Mouse (Mus musculus) stomach, embryonic 15.5 days (tissue): ENCODE results near the gene Slc26a9. TPM values are rescaled to one million over a fixed set of nuclear protein-coding genes. Genes with fewer than 3 reads are reported as not detected.
"Not testable (repeated sequence)": the region's sequence is repeated elsewhere in the genome, so short reads cannot be mapped to it uniquely, and the experiment has no call there.

Experiments
- ATAC-seq: fragments of 200-750 bp; cut with Nextera tagmentation; 2 replicates; pipeline ENCODE4 v1.8.0; 2017; ENCODE audit warnings: low read depth, moderate number of reproducible peaks, moderate TSS enrichment; ENCODE audit not compliant: insufficient read depth, low FRiP score
- H3K27ac ChIP-seq: fragments of 300-500 bp; sonication (generic); 2 replicates; pipeline ENCODE4 v1.5.1; 2015; ENCODE audit warnings: mild to moderate bottlenecking, inconsistent platforms
- H3K27me3 ChIP-seq: fragments of 300-500 bp; sonication (generic); replicated peaks from 2 replicates; pipeline ENCODE4 v1.6.1; 2015; ENCODE audit warnings: inconsistent platforms
- H3K36me3 ChIP-seq: fragments of 300-500 bp; sonication (generic); 2 replicates; pipeline ENCODE4 v1.6.1; 2015; ENCODE audit warnings: inconsistent platforms
- H3K4me1 ChIP-seq: fragments of 300-500 bp; sonication (generic); 2 replicates; pipeline ENCODE4 v1.6.1; 2015; ENCODE audit warnings: inconsistent platforms
- H3K4me2 ChIP-seq: fragments of 300-500 bp; sonication (generic); 2 replicates; pipeline ENCODE4 v1.6.1; 2015; ENCODE audit warnings: mild to moderate bottlenecking, inconsistent platforms
- H3K4me3 ChIP-seq: fragments of 300-500 bp; sonication (generic); replicated peaks from 2 replicates; pipeline ENCODE4 v1.5.1; 2015; ENCODE audit warnings: inconsistent platforms
- H3K9ac ChIP-seq: fragments of 300-500 bp; sonication (generic); 2 replicates; pipeline ENCODE4 v1.6.1; 2015; ENCODE audit warnings: inconsistent platforms
- H3K9me3 ChIP-seq: fragments of 300-500 bp; sonication (generic); 2 replicates; pipeline ENCODE4 v1.6.1; 2016; ENCODE audit warnings: inconsistent platforms
- WGBS: fragments of 180-500 bp; shearing (Covaris S2); methylation state at CpG from one replicate; pipeline ENCODE4 v1.1.7; 2015; 5-methylcytosine and 5-hydroxymethylcytosine counted together
- polyA plus RNA-seq: library from polyadenylated mRNA; unstranded; fragments of >200 nt; fragmentation: Nextera tagmentation; extraction: Ambion mirVana; gene quantifications from 2 replicates; pipeline ENCODE4 v1.2.1, GENCODE M21; 2015

Gene Slc26a9
- polyA plus RNA-seq, 1 experiment from 2014 or later = 5.1 TPM

DNA sequence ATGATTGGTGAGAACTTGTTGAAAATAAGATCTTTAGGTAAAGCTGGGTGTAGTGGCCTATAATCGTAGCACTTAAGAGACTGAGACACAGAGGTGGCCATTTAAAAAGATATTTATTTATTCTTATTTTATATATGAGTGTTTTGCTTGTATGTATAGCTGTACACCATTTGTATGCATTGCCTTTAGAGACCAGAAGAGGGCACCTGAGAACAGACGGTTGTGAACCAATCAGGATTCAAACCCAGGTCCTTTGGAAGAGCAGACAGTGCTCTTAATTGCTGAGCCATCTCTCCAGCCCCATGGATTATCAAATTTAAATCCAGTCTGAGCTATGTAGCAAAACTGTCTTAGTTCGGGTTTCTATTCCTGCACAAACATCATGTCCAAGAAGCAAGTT lies 70.4 kb downstream of the Slc26a9 start:
- no peaks in the 10 kb centered on the region for H3K27me3 ChIP-seq
- WGBS = 89% methylated on average over 3 of the region's 3 CpGs
- no peaks in the 10 kb centered on the region for H3K9me3 ChIP-seq
- no peaks in the 10 kb centered on the region for H3K36me3 ChIP-seq
- ATAC-seq = no peak
- H3K4me1 ChIP-seq = no peaks in the 10 kb centered on the region
- H3K27ac ChIP-seq = no peak overlapping the region
- no peak overlapping the region for H3K4me2 ChIP-seq
- no peak overlapping the region for H3K9ac ChIP-seq
- H3K4me3 ChIP-seq = no peak overlapping the region

DNA sequence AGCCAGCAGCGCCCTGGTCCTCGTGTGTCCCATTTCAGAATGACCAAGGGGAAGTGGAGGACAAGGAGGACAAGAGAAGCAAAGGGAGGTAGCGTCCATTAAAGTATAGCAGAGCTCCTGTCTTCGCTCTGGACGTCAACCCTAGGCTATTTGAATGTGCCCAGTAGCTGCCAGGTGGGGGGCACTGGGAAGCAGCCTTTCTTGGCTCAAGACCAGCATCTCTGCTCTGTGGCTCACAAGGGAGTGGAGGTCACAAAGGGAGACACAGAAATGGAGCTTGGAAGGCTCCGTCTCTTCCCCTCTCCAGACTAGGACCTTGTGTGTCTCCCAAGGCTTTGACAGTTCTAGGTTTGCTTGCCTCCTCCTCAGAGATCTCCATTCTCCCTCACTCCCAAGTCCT lies 73.1 kb downstream of the Slc26a9 start:
- no peaks in the 10 kb centered on the region for H3K27me3 ChIP-seq
- no peaks in the 10 kb centered on the region for H3K36me3 ChIP-seq
- no peaks in the 10 kb centered on the region for H3K9me3 ChIP-seq
- H3K4me3 ChIP-seq = no peak overlapping the region
- 77% methylated on average over 6 of the region's 6 CpGs for WGBS
- no peak overlapping the region for H3K27ac ChIP-seq
- no peaks in the 10 kb centered on the region for H3K4me1 ChIP-seq
- H3K4me2 ChIP-seq = no peak overlapping the region
- no peak overlapping the region for H3K9ac ChIP-seq
- ATAC-seq = no peak

- H3K9me3 ChIP-seq, H3K9ac ChIP-seq, ATAC-seq, H3K27ac ChIP-seq, H3K36me3 ChIP-seq, H3K4me3 ChIP-seq, H3K4me1 ChIP-seq, H3K27me3 ChIP-seq, H3K4me2 ChIP-seq: not testable (repeated sequence)
- 73% methylated on average over 9 of the region's 9 CpGs for WGBS
Measured at GRCm38 (mm10) chr1:131820353-131820752, 76.5 kb downstream of the Slc26a9 start.

- H3K4me1 ChIP-seq = no peaks in the 10 kb centered on the region
- H3K4me2 ChIP-seq = no peak overlapping the region
- no peaks in the 10 kb centered on the region for H3K27me3 ChIP-seq
- no peak overlapping the region for H3K9ac ChIP-seq
- WGBS = 76% methylated on average over 10 of the region's 10 CpGs
- ATAC-seq = no peak; the same call in 1 of the 2 replicates
- H3K36me3 ChIP-seq = no peaks in the 10 kb centered on the region
- H3K27ac ChIP-seq = no peak overlapping the region
- H3K4me3 ChIP-seq = no peak overlapping the region
- H3K9me3 ChIP-seq = no peaks in the 10 kb centered on the region
Measured at GRCm38 (mm10) chr1:131820887-131821328, 77.1 kb downstream of the Slc26a9 start.

Other genes with a start within 250 kb of the Slc26a9 start
- 9.5 and 13.0 TPM in 2 replicates for gene Srgap2, start 216.7 kb upstream of the Slc26a9 start, polyA plus RNA-seq
- gene Fam72a, start 216.1 kb upstream of the Slc26a9 start, polyA plus RNA-seq = 3.0 and 3.1 TPM in 2 replicates
- not detected in 2 replicates for gene Avpr1b, start 144.8 kb upstream of the Slc26a9 start, polyA plus RNA-seq
- 57.8 and 66.8 TPM in 2 replicates for gene Ctse, start 105.7 kb upstream of the Slc26a9 start, polyA plus RNA-seq
- gene Rab7b, start 55.3 kb upstream of the Slc26a9 start, polyA plus RNA-seq = 6.8 and 8.6 TPM in 2 replicates
- gene Pm20d1, start 53.4 kb downstream of the Slc26a9 start, polyA plus RNA-seq = 2.6 and 3.5 TPM in 2 replicates
- 13.3 and 17.0 TPM in 2 replicates for gene Slc41a1, start 83.5 kb downstream of the Slc26a9 start, polyA plus RNA-seq
- gene Rab29, start 123.2 kb downstream of the Slc26a9 start, polyA plus RNA-seq = 25.0 and 26.5 TPM in 2 replicates
- gene Nucks1, start 166.5 kb downstream of the Slc26a9 start, polyA plus RNA-seq = 65.0 and 71.6 TPM in 2 replicates
- gene Slc45a3, start 218.9 kb downstream of the Slc26a9 start, polyA plus RNA-seq = 5.5 and 6.0 TPM in 2 replicates